ENCODE assay signal across 43 mouse cellular contexts in genomic region chr2:25717222-25717621, GRCm38 (mm10). TPM values are rescaled to one million over a fixed set of nuclear protein-coding genes. Genes with fewer than 3 reads are reported as not detected.
"Had no signal": no experiment of that assay in that cellular context is flagged by ENCODE, and none has a peak within 500 bp of the region (broad histone marks: within the 10 kb centered on the region; RNA-seq: fewer than 3 reads in every experiment).

No protein-coding gene starts in this region.

- H3K4me2 ChIP-seq: heart, embryonic 11.5 days; heart, embryonic 12.5 days; heart, embryonic 13.5 days; heart, embryonic 15.5 days; hindbrain, embryonic 12.5 days; hindbrain, embryonic 13.5 days; hindbrain, embryonic 14.5 days; hindbrain, embryonic 15.5 days; intestine, embryonic 15.5 days; kidney, embryonic 15.5 days had no signal

- H3K36me3 ChIP-seq: heart, embryonic 10.5 days; heart, embryonic 12.5 days; heart, embryonic 13.5 days; heart, embryonic 15.5 days; hindbrain, embryonic 10.5 days; hindbrain, embryonic 12.5 days; hindbrain, embryonic 13.5 days; hindbrain, embryonic 15.5 days; intestine, embryonic 15.5 days; kidney, embryonic 15.5 days had no signal

- H3K27ac ChIP-seq: heart, embryonic 10.5 days; heart, embryonic 13.5 days; heart, embryonic 15.5 days; hindbrain, embryonic 10.5 days; hindbrain, embryonic 12.5 days; hindbrain, embryonic 13.5 days; hindbrain, embryonic 14.5 days; hindbrain, embryonic 15.5 days; hindbrain, postnatal 0 days; intestine, embryonic 15.5 days; kidney, embryonic 15.5 days; kidney, postnatal 0 days; layer of hippocampus, adult 2 months had no signal

- H3K27me3 ChIP-seq: heart, embryonic 12.5 days; heart, embryonic 13.5 days; heart, embryonic 15.5 days; hindbrain, embryonic 12.5 days; hindbrain, embryonic 13.5 days; hindbrain, embryonic 15.5 days; intestine, embryonic 15.5 days; kidney, embryonic 15.5 days had no signal

- ATAC-seq: hindbrain, embryonic 16.5 days; hindbrain, postnatal 0 days; inflammation-experienced regulatory T-cells, adult 6 months; intestine, embryonic 15.5 days; intestine, embryonic 16.5 days; intestine, postnatal 0 days had no signal

- DNase-seq: heart, postnatal 10 days; heart, postnatal 14 days; heart, postnatal 36 days; heart, postnatal 4 days; kidney, adult 11 months; kidney, adult 18-20 months; kidney, adult 2 months; kidney, adult 8-10 months; kidney, adult 9 months; kidney, postnatal 10 days; kidney, postnatal 14 days; kidney, postnatal 25 days; kidney, postnatal 36 days; kidney, postnatal 4 days; layer of hippocampus, adult 9-11 months; layer of hippocampus, postnatal 36 days had no signal

- H3K9me3 ChIP-seq: heart, embryonic 10.5 days; heart, embryonic 15.5 days; hindbrain, embryonic 10.5 days; hindbrain, embryonic 12.5 days; hindbrain, embryonic 13.5 days; hindbrain, embryonic 15.5 days; intestine, embryonic 15.5 days had no signal

- H3K9ac ChIP-seq: heart, embryonic 12.5 days; heart, embryonic 13.5 days; heart, embryonic 15.5 days; hindbrain, embryonic 12.5 days; hindbrain, embryonic 13.5 days; hindbrain, embryonic 14.5 days; hindbrain, embryonic 15.5 days; intestine, embryonic 15.5 days; kidney, embryonic 15.5 days had no signal

- H3K4me1 ChIP-seq: heart, embryonic 10.5 days; heart, embryonic 12.5 days; heart, embryonic 13.5 days; heart, embryonic 15.5 days; hindbrain, embryonic 10.5 days; hindbrain, embryonic 12.5 days; hindbrain, embryonic 13.5 days; hindbrain, embryonic 15.5 days; intestine, embryonic 15.5 days; kidney, embryonic 15.5 days had no signal

- H3K4me3 ChIP-seq: heart, embryonic 10.5 days; heart, embryonic 12.5 days; heart, embryonic 13.5 days; heart, embryonic 15.5 days; hindbrain, embryonic 10.5 days; hindbrain, embryonic 12.5 days; hindbrain, embryonic 13.5 days; hindbrain, embryonic 15.5 days; intestine, embryonic 15.5 days; kidney, embryonic 15.5 days; layer of hippocampus, adult 2 months had no signal

RNA-seq across cellular contexts. Expression of gene Obp2a, which starts 17.4 kb away (rescaled TPM):
- polyA plus RNA-seq: heart, embryonic 10.5 days; heart, embryonic 11.5 days; heart, embryonic 12.5 days; heart, embryonic 13.5 days; heart, embryonic 14.5 days; heart, embryonic 15.5 days; heart, embryonic 16.5 days; heart, postnatal 0 days; hindbrain, embryonic 10.5 days; hindbrain, embryonic 11.5 days; hindbrain, embryonic 12.5 days; hindbrain, embryonic 13.5 days; hindbrain, embryonic 14.5 days; hindbrain, embryonic 15.5 days; hindbrain, embryonic 16.5 days; hindbrain, postnatal 0 days; inflammation-experienced regulatory T-cells, adult 6 months; intestine, embryonic 14.5 days; intestine, embryonic 15.5 days; intestine, embryonic 16.5 days; intestine, postnatal 0 days; kidney, adult 2 months; kidney, embryonic 14.5 days; kidney, embryonic 15.5 days; kidney, embryonic 16.5 days; large intestine, adult 2 months had no signal

RNA-seq across cellular contexts. Expression of gene Obp2b, which starts 19.6 kb away (rescaled TPM):
- polyA plus RNA-seq: heart, embryonic 10.5 days; heart, embryonic 11.5 days; heart, embryonic 12.5 days; heart, embryonic 13.5 days; heart, embryonic 14.5 days; heart, embryonic 15.5 days; heart, embryonic 16.5 days; heart, postnatal 0 days; hindbrain, embryonic 10.5 days; hindbrain, embryonic 11.5 days; hindbrain, embryonic 12.5 days; hindbrain, embryonic 13.5 days; hindbrain, embryonic 14.5 days; hindbrain, embryonic 15.5 days; hindbrain, embryonic 16.5 days; hindbrain, postnatal 0 days; inflammation-experienced regulatory T-cells, adult 6 months; intestine, embryonic 14.5 days; intestine, embryonic 15.5 days; intestine, embryonic 16.5 days; intestine, postnatal 0 days; kidney, adult 2 months; kidney, embryonic 14.5 days; kidney, embryonic 15.5 days; kidney, embryonic 16.5 days; kidney, postnatal 0 days; large intestine, adult 2 months had no signal

RNA-seq across cellular contexts. Expression of gene Lcn10, which starts 34.7 kb away (rescaled TPM):
- polyA plus RNA-seq: heart, embryonic 10.5 days; heart, embryonic 11.5 days; heart, embryonic 12.5 days; heart, embryonic 13.5 days; heart, embryonic 14.5 days; heart, embryonic 15.5 days; heart, embryonic 16.5 days; heart, postnatal 0 days; hindbrain, embryonic 10.5 days; hindbrain, embryonic 12.5 days; hindbrain, embryonic 13.5 days; hindbrain, embryonic 14.5 days; hindbrain, embryonic 15.5 days; hindbrain, embryonic 16.5 days; hindbrain, postnatal 0 days; intestine, embryonic 14.5 days; intestine, embryonic 15.5 days; intestine, embryonic 16.5 days; intestine, postnatal 0 days; kidney, adult 2 months; kidney, embryonic 14.5 days; kidney, embryonic 15.5 days; kidney, embryonic 16.5 days; kidney, postnatal 0 days; large intestine, adult 2 months had no signal

RNA-seq across cellular contexts. Expression of gene Lcn6, which starts 40.6 kb away (rescaled TPM):
- polyA plus RNA-seq: heart, embryonic 10.5 days; heart, embryonic 11.5 days; heart, embryonic 12.5 days; heart, embryonic 13.5 days; heart, embryonic 14.5 days; heart, embryonic 15.5 days; heart, embryonic 16.5 days; heart, postnatal 0 days; hindbrain, embryonic 10.5 days; hindbrain, embryonic 11.5 days; hindbrain, embryonic 12.5 days; hindbrain, embryonic 13.5 days; hindbrain, embryonic 14.5 days; hindbrain, embryonic 15.5 days; hindbrain, embryonic 16.5 days; hindbrain, postnatal 0 days; inflammation-experienced regulatory T-cells, adult 6 months; intestine, embryonic 14.5 days; intestine, embryonic 15.5 days; intestine, embryonic 16.5 days; intestine, postnatal 0 days; kidney, adult 2 months; kidney, embryonic 14.5 days; kidney, embryonic 15.5 days; kidney, embryonic 16.5 days; kidney, postnatal 0 days; large intestine, adult 2 months had no signal
